Mouse (Mus musculus): ENCODE measurements around the gene Sox18.

The Sox18 gene

DNA sequence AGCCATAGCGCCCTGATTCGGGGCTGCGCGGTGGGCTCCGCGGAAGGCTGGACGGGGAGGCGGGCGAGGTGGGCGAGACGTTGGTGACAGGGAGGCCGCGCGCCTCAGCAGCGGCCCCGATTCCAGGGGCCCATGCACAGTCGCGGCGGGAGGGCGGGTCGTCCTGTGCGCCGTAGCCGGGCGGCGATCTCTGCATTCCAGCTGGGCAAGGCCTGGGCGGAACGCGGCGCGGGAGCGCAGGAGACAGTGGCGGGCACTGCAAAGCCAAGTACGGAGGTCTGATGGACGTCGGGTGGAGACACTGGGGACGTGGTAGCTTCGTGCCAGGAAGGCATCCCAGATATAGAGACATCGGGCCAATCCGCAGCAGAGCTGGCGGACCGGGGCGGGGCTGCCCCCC, at the start of gene Sox18:
Gene Sox18, minus strand, starts transcription at position 315 of the 400 bp plus-strand sequence.
- no peak for DNase-seq (ENCODE audit: low spot score)

DNA sequence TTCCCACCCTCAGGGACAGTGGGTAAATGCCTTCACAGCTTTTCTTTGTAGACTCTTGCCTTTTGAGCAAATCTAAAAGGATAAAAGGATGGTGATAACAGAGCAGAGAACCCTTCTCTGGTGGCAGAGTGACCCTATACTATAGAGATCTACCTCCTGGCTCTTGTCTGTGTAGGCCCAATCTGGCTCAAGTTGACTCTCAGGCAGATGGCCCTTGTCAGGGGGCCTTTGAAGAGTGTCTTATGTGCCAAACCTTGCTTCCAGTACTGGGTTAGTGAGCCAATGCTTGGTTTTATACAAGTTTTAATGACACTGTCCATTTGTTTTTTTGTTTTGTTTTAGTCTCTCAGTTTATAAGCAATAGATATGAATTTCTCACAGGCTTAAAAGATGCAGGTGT, 49.8 kb upstream of the Sox18 start:
- no peak for DNase-seq (ENCODE audit: low spot score)

DNA sequence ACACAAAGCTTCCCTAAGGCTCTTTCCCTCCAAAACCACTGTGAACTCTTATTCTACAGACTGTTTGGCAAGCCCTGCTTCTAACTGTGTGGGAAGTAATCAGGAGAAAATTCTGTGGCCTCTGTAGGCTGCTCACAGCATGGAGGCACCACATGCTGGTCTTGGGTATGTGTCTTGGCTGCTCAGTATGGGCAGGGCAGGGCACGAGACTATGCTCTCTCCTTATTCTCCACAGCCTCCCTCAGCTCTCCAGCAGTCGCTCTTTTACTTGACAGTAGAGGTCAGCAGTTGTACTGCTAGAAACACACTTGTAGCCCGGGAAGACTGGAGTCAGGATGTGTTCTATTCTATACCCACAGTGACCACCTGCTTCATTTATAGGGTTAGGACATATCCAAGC, 48.6 kb upstream of the Sox18 start:
- DNase-seq (ENCODE audit: low spot score) = no peak

DNA sequence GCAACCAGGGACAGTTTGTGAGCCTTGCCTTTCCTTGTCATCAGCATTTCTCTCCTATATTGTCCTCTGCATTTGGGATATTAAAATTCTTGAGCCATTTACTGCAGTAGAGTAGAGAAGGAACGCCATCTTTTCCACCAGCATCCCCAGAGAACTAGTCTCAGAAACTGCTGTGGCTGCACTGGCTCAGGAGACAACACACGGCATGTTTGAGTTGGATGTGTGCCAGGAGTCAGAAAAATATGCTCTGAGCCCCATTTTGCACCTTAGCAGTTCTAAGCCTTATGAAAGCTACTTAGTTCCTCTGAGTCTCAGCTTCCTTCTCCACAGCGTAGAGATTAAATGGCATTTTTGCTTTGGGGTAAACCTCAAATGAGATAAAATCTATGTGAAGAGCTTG, 45.6 kb upstream of the Sox18 start:
- DNase-seq (ENCODE audit: low spot score) = no peak

- no peak for DNase-seq (ENCODE audit: low spot score)
Measured at GRCm38 (mm10) chr2:181715382-181715781, 43.9 kb upstream of the Sox18 start.

DNA sequence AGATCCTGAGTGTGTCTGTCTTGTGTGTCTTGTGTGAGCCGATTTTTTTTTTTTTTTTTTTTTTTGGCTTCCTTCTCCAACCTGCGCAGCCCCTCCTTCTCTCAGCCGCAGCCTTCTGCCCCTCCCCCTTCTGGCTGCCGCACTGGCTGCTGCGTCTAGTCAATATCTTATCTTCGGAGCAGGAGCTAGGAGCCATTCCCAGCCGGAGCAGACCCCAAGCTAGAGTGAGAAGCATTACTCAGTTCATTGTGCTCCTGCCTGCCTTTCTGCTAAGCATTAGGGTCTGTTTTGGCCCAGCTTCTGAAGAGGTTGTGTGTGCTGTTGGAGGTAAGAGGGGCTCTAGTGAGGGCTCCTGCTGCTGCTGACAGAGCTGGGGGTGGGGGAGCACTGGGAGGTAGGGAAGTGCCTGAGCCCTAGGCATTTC, 43.5 kb upstream of the Sox18 start, which contains the start of gene Oprl1:
Gene Oprl1, plus strand, starts transcription at position 114 of the 424 bp plus-strand sequence.
- DNase-seq (ENCODE audit: low spot score) = no peak

GRCm38 (mm10) chr2:181713749-181714148, 42.3 kb upstream of the Sox18 start:
- peak; percentile 56 for DNase-seq (ENCODE audit: low spot score)

DNA sequence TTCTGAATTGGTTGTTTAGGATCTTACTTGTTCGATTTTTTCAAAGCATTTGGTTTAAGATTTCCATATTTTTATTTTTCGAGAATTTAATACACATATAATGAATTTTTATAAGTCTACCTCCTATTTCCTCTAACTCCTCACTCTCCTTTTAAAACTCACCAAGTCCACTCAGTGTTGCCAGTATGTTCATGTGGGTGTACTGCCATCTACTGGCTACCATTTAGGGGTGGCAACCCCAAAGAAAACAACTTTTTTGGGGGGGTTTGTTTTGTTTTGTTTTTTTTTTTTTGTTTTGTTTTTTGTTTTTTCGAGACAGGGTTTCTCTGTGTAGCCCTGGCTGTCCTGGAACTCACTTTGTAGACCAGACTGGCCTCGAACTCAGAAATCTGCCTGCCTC, 35.2 kb upstream of the Sox18 start:
- no peak for DNase-seq (ENCODE audit: low spot score)

GRCm38 (mm10) chr2:181698241-181698640, 26.8 kb upstream of the Sox18 start, which contains the start of gene Lkaaear1:
Gene Lkaaear1, minus strand, starts transcription at chr2:181698442.
- DNase-seq (ENCODE audit: low spot score) = no peak

DNA sequence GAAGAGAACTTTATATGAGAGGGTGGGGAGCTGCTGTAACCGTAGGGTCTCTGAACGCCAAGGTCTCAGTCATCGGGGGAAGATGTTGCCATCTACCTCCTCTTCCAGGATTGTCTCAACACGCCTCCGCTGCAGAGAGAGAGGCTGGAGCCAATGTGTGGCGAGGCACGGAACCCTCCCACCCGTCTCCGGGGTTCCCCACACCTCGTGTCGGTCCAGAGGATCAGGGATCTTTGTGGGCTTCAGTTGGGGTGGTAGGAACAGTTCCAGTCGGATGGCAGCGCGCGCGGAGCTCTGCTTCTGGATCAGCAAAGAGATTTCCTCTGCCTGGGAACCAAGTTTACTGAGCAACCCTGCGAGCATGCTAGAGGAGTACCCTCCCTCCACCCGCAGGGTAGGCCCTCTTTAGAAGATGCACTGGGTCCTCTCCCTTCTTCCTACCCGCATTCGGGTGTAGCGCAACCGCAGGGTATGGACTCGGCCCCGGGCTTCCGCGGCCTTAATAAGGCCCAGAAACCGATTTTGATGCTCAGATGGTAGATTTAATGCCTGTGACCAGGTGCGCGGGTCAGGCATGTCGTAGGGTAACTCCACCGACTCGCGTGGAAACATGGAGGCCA, 25.5 kb upstream of the Sox18 start:
- DNase-seq (ENCODE audit: low spot score) = no peak

DNA sequence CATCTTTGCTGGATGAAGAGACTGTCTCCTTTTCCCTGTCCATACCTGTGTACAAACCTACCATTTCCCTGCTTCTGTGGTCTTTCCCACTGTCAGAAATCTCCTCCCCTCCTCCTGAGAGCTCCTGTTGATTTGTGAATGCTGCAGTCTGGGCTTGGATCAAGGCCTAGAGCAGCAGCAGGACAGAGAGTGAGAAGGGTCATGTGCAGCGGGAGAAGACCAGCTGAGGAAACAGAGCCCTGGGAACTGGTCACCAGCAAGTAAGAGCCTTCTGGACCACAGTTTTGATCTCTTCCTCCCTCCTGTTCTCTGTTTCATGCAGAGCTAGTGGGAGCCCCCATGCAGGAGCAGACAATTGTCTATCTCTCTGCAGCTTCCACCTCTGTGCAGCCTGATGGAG, 24.3 kb upstream of the Sox18 start:
- DNase-seq (ENCODE audit: low spot score) = no peak

DNA sequence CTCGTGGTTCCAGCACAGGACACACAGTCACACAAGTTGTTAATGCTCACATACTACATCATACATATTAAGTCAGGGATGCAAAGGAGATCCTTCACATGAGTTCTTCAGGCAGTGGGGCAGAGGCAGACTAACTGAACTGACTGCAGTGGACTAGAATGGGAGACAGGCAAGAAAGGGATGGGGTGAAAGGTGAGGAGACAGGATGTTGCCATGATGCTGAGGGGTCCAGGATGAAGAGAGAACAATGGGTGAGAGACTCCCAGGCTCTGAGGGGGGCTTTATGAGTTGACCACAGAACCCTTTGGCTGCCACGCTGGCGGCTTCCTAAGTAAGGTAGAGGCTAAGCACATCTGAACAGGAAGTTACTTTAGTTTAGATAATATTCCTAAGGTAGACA, 23.1 kb upstream of the Sox18 start:
- DNase-seq (ENCODE audit: low spot score) = no peak

- no peak for DNase-seq (ENCODE audit: low spot score)
Measured at GRCm38 (mm10) chr2:181693339-181694280, 22.2 kb upstream of the Sox18 start, which contains the start of gene Rgs19. Gene Rgs19, minus strand, starts transcription at chr2:181693977.

DNA sequence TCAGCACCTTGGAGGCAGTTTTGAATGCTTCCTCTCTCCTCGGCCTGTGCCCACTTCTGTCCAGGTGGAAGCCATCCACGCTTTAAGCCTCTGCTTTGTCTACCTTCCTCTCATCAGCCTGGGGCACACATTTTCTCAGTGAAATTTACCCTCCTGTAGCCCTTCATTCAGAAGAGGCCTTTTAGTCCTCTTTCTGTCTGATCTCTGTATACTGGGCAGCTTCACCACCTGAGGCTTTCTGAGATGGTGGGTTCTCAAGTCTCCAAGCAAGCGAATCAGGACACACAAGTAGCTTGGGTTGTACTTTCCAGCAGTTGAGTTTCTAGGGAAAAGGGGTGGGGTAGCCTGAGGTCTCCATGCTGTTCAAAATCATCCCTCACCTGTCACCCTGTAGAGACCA, 20.9 kb upstream of the Sox18 start:
- DNase-seq (ENCODE audit: low spot score) = no peak

DNA sequence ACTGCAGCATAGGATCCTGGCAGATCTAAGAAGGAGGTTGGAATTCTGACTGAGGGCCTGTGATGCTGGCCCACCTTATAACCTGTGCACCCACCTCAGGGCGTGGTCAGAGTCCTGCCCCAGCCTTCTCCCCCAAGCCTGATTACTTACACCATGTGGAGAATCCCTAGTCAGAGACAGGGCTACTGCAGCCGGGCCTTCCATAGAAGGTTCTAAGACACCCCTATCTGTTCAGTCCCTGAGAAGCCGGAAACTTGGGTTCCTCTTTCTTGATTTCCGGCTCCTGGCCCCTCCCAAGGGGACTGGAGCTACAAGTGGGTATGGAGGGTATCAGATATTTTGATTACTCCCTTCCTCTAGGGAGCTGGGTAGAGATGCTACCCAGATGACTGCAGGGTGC, 20.1 kb upstream of the Sox18 start:
- no peak for DNase-seq (ENCODE audit: low spot score)

- no peak for DNase-seq (ENCODE audit: low spot score)
Measured at GRCm38 (mm10) chr2:181691083-181691482, 19.6 kb upstream of the Sox18 start.

DNA sequence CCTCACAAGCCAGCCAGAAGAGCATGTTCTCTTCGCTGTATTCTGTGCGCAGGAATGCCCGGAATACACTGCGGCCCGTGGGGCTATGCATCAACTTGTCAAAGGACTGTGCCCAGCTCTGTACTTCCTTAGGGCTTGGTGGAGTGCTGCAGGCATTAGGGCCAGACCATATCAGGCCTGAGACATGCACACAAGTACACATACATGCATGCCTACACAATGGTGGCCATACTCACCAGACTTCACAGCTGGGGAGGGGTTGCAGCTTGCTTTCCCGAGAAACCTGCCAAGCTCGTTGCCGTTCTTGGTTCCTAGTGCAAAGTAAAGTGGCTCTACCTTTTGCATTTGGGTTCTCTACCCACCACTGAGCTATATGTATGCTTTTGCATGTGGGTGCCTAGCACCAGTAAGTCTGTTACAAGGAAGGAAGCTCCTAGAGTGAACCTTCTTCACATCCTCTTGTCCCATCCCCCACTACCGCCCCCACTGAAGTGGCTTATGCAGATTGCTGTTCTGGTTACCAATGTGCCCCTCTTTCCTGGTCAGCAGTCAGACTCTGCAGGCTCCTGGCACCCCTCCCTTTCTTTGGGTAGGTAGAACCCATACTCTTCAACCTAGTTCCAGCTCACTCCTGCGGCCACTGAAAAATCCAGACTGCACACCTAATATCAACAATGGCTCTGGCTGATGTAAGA, 18.2 kb upstream of the Sox18 start:
- no peak for DNase-seq (ENCODE audit: low spot score)

DNA sequence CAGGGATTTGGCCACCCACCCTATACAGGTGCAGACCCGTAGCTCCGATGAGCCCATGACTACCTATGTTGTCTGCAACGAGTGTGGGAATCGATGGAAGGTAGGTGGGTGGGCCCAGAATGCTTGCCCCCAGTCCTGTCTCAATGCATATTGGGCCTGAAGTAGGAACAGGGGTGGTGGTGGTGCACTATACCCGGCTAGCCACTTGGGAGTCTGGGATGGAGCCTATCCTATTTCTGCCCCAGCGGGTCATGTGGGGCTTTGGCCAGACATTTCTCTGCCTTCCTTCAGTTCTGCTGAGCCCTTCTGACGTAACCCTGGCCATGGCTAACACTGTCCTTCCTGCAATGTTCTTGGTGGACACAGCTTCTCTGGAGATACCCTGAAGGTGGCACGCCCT, 16.1 kb upstream of the Sox18 start:
- no peak for DNase-seq (ENCODE audit: low spot score)

DNA sequence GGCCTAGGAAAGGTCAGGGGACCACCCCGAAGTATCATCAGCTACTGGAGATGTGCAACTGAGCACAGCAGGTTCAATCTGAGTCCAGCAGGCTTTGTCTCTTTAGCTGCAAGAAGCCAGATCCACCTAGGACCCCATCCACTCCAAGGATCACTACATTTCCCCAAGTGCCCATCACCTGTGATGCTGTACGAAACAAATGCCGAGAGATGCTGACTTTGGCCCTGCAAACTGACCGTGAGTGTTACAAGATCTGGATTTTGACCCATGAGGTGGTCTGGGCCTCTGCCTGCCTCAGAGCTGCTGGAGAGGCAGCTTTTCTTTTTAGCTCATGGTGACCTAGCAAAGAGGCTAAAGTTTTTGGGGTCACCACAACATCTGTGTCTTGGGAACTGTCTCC, 14.2 kb upstream of the Sox18 start:
- DNase-seq (ENCODE audit: low spot score) = no peak

DNA sequence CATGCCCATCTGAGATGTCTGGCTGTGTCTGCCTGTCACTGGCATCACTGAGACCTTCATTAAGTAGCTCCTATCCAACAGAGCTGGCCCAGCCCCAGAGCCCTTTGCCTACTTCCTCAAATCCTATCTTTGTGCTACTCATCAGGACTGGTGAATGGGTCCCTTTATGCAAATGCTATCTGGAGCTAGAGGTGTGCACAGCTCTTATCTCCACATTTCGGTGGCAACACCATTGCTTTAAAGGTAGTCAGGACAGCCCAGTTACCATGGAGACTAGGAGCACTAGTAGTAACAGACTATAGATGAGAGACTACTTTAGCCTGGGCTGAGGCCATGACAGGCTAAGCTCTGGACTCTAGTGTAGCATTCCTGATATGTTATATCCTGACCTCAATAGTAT, 13.3 kb upstream of the Sox18 start:
- DNase-seq (ENCODE audit: low spot score) = no peak

DNA sequence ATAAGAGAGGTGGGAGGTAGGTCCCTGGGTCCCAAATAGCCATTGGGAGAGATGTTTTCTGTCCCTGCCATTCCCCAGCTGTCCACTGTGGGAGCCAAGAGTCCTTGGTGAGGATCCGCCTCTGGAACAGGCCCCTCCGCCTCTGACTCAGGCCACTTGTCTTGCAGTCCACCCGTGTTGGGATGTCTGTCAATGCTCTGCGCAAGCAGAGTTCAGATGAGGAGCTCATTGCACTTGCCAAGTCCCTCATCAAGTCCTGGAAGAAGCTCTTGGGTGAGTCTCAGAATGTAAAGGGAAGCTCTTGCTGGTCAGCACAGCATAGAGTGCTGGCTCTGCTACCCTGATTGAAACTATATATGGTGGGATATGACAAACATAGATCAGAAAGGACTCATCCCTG, 11.9 kb upstream of the Sox18 start:
- DNase-seq (ENCODE audit: low spot score) = no peak

DNA sequence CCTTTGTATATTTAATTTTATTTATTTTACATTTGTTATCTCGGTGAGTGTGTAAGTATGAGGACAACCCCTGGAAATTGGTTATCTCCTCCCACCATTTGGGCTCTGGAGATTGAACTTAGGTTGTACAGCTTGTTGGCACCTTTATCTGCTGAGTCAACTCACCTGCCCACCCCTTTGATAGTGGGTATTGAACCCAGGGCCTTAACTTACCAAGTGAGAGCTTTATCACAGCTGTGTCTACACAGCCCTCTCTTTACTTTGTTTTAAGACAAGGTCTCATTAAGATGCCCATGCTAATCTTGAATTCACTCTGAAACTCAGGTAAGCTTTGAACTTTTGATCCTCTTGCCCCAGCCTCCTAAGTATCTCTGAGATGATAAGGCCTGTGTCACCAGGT, 10.5 kb upstream of the Sox18 start:
- DNase-seq (ENCODE audit: low spot score) = no peak

GRCm38 (mm10) chr2:181680716-181681117, 9.3 kb upstream of the Sox18 start:
- DNase-seq (ENCODE audit: low spot score) = no peak

All from layer of hippocampus, adult 9-10 months (tissue).